Mouse (Mus musculus) heart, embryonic 10.5 days (tissue): ENCODE measurements around the gene Stk33. TPM values are rescaled to one million over a fixed set of nuclear protein-coding genes. Genes with fewer than 3 reads are reported as not detected.

Experiments
- DNase-seq: peaks from one replicate; pipeline ENCODE4 v3.0.0-alpha.2; 2017; ENCODE audit warnings: low spot score
- H3K27ac ChIP-seq: fragments of 300-500 bp; sonication (generic); 2 replicates; pipeline ENCODE4 v1.5.1; 2016; ENCODE audit warnings: mild to moderate bottlenecking
- H3K27me3 ChIP-seq: fragments of 300-500 bp; sonication (generic); 2 replicates; pipeline ENCODE4 v1.6.1; 2016; ENCODE audit warnings: mild to moderate bottlenecking; ENCODE audit not compliant: poor library complexity, insufficient read depth, severe bottlenecking
- H3K36me3 ChIP-seq: fragments of 300-500 bp; sonication (generic); 2 replicates; pipeline ENCODE4 v1.6.1; 2016; ENCODE audit warnings: mild to moderate bottlenecking, moderate library complexity
- H3K4me1 ChIP-seq: fragments of 300-500 bp; sonication (generic); 2 replicates; pipeline ENCODE4 v1.6.1; 2016; ENCODE audit warnings: mild to moderate bottlenecking
- H3K4me3 ChIP-seq: fragments of 300-500 bp; sonication (generic); 2 replicates; pipeline ENCODE4 v1.5.1; 2016; ENCODE audit warnings: mild to moderate bottlenecking, moderate library complexity
- H3K9me3 ChIP-seq: fragments of 300-500 bp; sonication (generic); 2 replicates; pipeline ENCODE4 v1.6.1; 2016; ENCODE audit warnings: mild to moderate bottlenecking, moderate library complexity
- WGBS: fragments of 180-500 bp; shearing (Covaris S2); methylation state at CpG from one replicate; pipeline ENCODE4 v1.1.7; 2016; 5-methylcytosine and 5-hydroxymethylcytosine counted together
- polyA plus RNA-seq: library from polyadenylated mRNA; unstranded; fragments of >200 nt; fragmentation: Nextera tagmentation; extraction: Ambion mirVana; gene quantifications from 2 replicates; pipeline ENCODE4 v1.2.1, GENCODE M21; 2016

Stk33 gene
- polyA plus RNA-seq: 0.24 TPM in 1 of 2 replicates, not detected in the other

DNA sequence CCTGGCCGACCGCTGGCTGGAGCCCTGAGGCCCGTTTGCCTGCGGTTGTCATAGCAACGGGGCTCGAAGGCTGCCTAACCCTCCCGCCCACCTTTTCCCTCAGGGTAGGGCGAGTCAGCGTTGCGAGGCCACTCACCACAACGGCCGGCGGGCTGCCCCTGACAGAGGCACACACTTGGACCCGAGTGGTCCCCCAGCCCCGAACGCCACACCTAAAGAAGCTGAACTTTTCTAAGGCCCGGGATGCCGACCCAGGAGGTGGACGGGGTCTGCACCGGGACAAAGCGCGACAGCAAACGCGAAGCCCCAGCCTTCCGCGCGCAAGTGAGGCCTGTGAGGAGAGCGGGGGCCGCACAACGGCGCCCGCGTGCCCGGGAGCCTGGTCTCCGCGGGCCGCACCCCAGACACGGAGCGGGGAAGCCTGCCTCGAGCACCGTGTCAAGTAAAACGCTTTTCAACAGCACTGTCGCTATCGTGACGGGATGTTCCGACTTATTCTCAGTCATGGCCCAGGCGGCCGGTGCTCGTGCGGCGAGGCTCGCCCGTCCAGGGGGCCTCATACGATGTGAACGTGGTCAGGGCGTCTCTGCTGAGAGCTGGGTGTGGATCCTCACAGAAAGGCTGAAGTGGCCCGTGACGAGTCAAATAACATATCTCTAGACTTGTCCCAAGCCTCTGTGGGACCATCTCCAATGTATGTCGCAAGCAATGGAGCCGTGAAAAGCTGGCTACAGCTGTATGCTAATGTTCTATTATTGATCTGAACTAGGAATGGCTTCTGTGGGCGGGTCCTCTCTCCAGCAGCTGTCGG lies at the start of gene Stk33:
Stk33 (minus strand) TSS at position 301 of the 811 bp plus-strand sequence.
- H3K27ac ChIP-seq: peak within 1 kb of the TSS; percentile 67
- H3K9me3 ChIP-seq: no peaks in the 10 kb centered on the region
- H3K36me3 ChIP-seq: no peaks in the 10 kb centered on the region
- DNase-seq: peak; percentile 79
- peaks cover 48% of the 10 kb centered on the region for H3K27me3 ChIP-seq
- peak within 1 kb of the TSS; percentile 65 for H3K4me3 ChIP-seq
- H3K4me1 ChIP-seq: peaks cover 11% of the 10 kb centered on the region
- 2% methylated on average over 62 of the region's 62 CpGs for WGBS

DNA sequence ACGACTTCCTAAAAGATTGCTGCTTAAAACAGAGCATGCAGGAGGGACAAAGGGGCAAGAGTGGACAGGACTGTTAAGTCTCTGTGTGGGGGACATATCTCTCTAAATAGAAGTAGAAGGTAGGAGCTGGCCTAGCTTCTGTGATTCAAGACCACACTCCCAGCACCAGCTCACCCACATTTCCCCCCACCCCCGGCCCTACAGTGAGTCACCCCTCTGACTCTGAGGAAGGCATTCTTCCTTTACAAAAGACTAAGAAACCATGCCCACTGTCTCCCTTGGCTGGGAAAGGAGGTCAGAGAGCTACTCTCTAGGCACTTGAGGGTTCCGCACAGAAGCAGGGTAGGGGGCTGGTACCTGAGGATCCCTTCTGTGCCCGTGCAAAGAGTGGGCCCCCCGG lies 45.3 kb upstream of the Stk33 start:
- no peaks in the 10 kb centered on the region for H3K9me3 ChIP-seq
- no peak overlapping the region for H3K4me3 ChIP-seq
- 67% methylated on average over 5 of the region's 5 CpGs for WGBS
- 0 out of 2 replicates have a peak, but pooled peaks cover 4% of the 10 kb centered on the region for H3K4me1 ChIP-seq
- no peak for DNase-seq
- no peaks in the 10 kb centered on the region for H3K36me3 ChIP-seq
- H3K27me3 ChIP-seq: 0 out of 2 replicates have a peak, but pooled peaks cover 3% of the 10 kb centered on the region
- no peak overlapping the region for H3K27ac ChIP-seq

DNA sequence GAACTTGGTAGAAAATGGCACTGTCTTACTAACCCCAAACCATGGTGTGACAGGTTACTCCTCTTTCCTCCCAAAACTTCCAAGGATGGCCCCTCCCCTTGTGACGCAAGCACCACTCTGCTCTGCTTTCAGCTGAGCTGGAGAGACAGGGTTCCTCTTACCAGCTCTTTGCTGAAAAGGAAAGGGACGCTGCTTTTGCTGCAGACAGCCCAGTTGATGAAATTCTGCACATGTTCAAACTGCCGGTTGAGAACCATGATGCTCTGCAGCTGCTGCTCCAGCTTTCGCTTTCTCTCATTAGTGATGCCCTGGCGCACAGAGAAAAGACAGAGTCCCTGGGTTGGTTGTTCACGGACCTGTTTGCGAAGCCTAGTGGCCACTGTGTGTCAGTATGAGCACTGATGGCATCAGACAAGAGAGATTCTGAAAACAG lies 41.9 kb upstream of the Stk33 start:
- Histone ChIP-seq H3K27me3 (0 out of 2 replicates have a peak, but pooled peaks cover 3% of the 10 kb centered on the region), H3K9me3 (no peaks in the 10 kb centered on the region), H3K4me3 (no peak overlapping the region), H3K36me3 (no peaks in the 10 kb centered on the region), H3K4me1 (0 out of 2 replicates have a peak, but pooled peaks cover 8% of the 10 kb centered on the region), H3K27ac (no peak overlapping the region)
- DNase-seq: no peak
- WGBS: 38% methylated on average over 7 of the region's 7 CpGs

DNA sequence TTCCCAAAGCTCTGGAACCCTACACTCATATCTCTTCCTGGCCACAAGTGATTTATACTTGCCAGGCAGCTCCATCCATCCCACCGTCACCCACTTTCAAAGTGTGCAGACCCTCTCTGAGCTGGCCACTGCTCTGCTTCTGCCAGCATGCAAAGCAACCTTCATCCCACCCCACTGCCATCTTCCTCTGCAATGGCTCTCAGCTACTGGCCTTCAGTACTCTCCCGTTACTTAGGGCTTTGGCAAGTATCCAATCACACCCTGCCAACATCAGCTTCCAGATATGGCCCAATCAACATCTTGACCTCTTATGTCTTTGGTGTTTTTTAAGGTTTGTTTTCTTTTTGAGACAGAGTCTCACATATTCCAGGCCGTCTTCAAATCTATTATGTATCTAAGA lies 39.0 kb upstream of the Stk33 start:
- WGBS: 54% methylated on average over 3 of the region's 3 CpGs
- Histone ChIP-seq H3K36me3 (no peaks in the 10 kb centered on the region), H3K27me3 (peaks cover 8% of the 10 kb centered on the region; the same call in 1 of the 2 replicates), H3K27ac (no peak overlapping the region), H3K9me3 (no peaks in the 10 kb centered on the region), H3K4me1 (0 out of 2 replicates have a peak, but pooled peaks cover 4% of the 10 kb centered on the region), H3K4me3 (no peak overlapping the region)
- DNase-seq: no peak

DNA sequence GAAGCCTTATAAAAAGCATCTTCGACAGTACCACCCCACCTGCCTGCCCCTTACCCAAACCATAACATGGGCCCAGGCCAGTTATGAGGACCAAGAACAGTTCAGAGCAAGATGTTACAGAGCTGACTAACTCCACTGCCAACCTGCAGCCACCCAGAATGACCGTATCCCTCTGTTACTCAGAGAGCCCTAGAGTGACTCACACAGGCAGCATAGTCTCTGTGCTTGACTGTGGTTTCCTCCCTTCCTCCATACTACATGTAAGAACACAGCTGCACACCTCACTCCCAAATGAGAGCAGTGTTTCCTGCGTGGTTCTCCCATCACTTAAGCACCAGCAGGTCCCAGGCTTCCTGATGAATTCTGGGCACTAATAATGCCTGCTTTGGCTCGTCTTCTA lies 31.8 kb upstream of the Stk33 start:
- no peak for DNase-seq
- Histone ChIP-seq H3K4me3 (no peak overlapping the region), H3K27me3 (peaks cover 8% of the 10 kb centered on the region; the same call in 1 of the 2 replicates), H3K27ac (no peak overlapping the region), H3K4me1 (peaks cover 13% of the 10 kb centered on the region; the same call in 1 of the 2 replicates), H3K36me3 (no peaks in the 10 kb centered on the region), H3K9me3 (no peaks in the 10 kb centered on the region)
- WGBS: 66% methylated on average over 4 of the region's 4 CpGs

DNA sequence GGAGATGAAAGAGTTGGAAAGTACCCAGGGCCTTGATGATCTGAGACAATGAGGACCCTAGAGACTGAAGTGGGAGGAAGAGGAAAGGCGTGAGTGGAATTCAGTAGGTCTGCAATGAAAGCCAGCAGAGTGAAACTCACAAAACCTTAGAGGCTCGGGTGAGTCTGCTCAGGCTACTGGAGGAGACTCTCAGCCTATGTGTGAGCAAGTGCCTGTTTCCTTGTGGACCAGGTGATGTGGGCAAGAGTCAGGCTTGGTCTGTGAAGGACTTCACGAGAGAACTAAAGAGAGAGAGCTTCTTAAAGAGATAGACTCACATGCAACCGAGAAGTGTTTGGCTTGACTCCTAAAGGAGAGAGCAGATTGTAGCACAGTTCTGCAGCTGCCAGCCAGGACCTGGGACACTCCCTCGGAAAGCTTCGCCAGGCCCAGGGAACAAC lies 29.4 kb upstream of the Stk33 start:
- H3K27me3 ChIP-seq: no peaks in the 10 kb centered on the region
- no peak overlapping the region for H3K27ac ChIP-seq
- H3K36me3 ChIP-seq: no peaks in the 10 kb centered on the region
- WGBS: 49% methylated on average over 6 of the region's 6 CpGs
- H3K9me3 ChIP-seq: no peaks in the 10 kb centered on the region
- no peak for DNase-seq
- peaks cover 13% of the 10 kb centered on the region; the same call in 1 of the 2 replicates for H3K4me1 ChIP-seq
- H3K4me3 ChIP-seq: no peak overlapping the region

DNA sequence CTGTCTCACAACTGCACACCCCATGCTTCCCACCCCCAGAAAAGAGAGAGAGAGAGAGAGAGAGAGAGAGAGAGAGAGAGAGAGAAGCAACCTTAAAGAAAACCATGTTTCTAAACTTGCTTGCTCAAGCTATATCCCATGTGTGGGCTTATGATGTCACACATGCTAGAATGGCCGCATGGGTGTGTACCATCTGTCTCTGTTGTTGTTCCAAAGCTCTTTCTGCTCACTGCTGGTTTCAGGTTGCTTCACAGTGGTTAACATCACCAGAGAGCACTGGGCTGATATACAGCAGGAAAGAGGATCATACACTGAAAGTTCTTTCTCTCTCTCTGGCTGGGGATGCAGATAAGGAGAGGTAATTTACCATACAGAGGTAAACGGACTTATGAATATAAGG lies 28.7 kb upstream of the Stk33 start:
- WGBS: 57% methylated on average over 2 of the region's 2 CpGs
- no peaks in the 10 kb centered on the region for H3K9me3 ChIP-seq
- no peak overlapping the region for H3K4me3 ChIP-seq
- H3K4me1 ChIP-seq: peaks cover 13% of the 10 kb centered on the region; the same call in 1 of the 2 replicates
- no peaks in the 10 kb centered on the region for H3K36me3 ChIP-seq
- no peak overlapping the region for H3K27ac ChIP-seq
- H3K27me3 ChIP-seq: no peaks in the 10 kb centered on the region
- DNase-seq: no peak

DNA sequence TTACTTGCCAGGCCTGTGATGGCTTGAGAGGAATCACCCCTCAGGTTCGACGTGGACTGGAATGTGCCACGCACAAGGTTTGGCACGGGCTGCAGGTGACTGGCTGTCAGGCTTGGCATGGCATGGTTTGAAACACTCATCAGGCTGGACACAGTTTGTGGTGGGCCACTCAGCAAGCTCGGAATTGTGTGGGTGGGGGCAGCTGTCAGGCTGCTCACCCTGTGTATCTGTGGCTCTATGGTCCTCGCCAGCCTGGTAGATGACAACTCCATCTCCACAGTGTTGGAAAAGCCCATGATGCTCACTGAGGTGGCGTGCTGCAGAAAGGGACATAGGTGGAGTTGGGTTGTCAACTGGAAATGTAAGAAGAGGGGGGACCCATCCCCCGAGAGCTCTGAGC lies 21.8 kb upstream of the Stk33 start:
- no peak overlapping the region for H3K4me3 ChIP-seq

DNA sequence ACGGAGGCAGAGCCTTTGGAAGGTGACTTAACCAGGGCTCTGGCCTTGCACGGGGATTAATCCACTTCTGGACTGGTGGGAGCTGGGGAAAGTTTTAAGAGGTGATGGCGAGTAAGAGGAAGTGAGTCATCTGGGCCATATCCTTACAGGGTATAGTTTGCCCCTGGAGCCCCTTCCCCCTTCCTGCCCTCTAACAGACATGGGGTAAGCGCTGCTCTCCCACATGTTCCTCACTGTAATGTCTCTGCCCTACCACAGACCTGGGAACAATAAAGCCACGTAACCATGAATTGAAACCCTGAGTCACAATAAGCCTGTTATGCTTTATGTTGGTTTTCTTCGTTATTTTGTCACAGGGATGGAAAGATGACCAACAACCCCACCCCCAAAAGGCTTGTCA lies 17.7 kb upstream of the Stk33 start:
- H3K9me3 ChIP-seq: no peaks in the 10 kb centered on the region
- DNase-seq: no peak
- 57% methylated on average over 6 of the region's 6 CpGs for WGBS
- H3K4me1 ChIP-seq: peaks cover 6% of the 10 kb centered on the region; the same call in 1 of the 2 replicates
- H3K27me3 ChIP-seq: peaks cover 9% of the 10 kb centered on the region; the same call in 1 of the 2 replicates
- H3K4me3 ChIP-seq: no peak overlapping the region
- no peak overlapping the region for H3K27ac ChIP-seq
- no peaks in the 10 kb centered on the region for H3K36me3 ChIP-seq

More for the DNA sequence above, 21.8 kb upstream of the Stk33 start:
- no peak for DNase-seq
- Histone ChIP-seq H3K36me3 (no peaks in the 10 kb centered on the region), H3K9me3 (no peaks in the 10 kb centered on the region), H3K27me3 (no peaks in the 10 kb centered on the region; the same call in 1 of the 2 replicates), H3K4me1 (peaks cover 6% of the 10 kb centered on the region; the same call in 1 of the 2 replicates), H3K27ac (no peak overlapping the region)
- 83% methylated on average over 8 of the region's 8 CpGs for WGBS

DNA sequence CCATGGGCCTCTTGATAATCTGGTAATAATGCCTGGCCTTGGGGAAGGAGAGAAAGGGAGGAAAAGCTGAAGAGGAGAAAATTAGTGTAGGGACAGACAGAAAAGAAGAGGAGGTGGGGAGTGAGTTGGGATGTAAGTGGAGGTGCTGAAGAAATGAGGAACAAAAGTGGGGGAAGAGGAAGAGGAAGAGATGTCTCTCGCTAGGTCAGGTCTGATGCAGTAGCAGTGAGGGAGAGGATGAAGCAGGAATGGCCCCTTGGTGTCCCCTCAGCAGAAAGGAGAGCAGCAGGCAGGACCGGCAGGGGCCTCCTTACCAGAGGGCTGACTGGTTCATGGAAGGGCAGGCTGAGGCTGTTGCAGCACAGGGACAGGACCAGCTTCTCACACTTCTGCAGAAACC lies 16.9 kb upstream of the Stk33 start:
- Histone ChIP-seq H3K36me3 (no peaks in the 10 kb centered on the region), H3K27me3 (peaks cover 9% of the 10 kb centered on the region; the same call in 1 of the 2 replicates), H3K9me3 (no peaks in the 10 kb centered on the region), H3K4me3 (no peak overlapping the region), H3K4me1 (peaks cover 6% of the 10 kb centered on the region; the same call in 1 of the 2 replicates), H3K27ac (no peak overlapping the region)
- 79% methylated on average over 2 of the region's 2 CpGs for WGBS
- no peak for DNase-seq

DNA sequence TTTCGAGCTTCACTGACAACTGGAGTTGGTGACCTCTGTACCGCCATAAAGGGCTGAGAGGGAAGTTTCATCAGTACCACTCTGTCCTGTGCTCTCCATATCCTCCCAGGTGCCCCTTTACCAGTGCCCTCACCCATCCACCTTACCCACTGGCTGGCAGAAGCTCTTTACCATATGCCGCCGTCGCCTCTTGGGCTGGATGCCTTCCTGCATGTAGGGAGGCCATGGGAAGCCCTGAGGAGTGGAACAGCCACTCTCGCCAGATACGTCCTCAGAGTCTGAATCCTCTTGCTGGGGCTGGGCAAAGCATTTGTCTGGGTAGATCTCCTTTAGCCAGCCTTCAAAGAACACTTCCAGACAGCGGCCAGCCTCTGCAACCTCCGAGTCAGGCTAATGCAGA lies 16.0 kb upstream of the Stk33 start:
- no peak overlapping the region for H3K4me3 ChIP-seq
- peaks cover 9% of the 10 kb centered on the region; the same call in 1 of the 2 replicates for H3K27me3 ChIP-seq
- H3K27ac ChIP-seq: no peak overlapping the region
- no peaks in the 10 kb centered on the region for H3K36me3 ChIP-seq
- H3K4me1 ChIP-seq: peaks cover 6% of the 10 kb centered on the region; the same call in 1 of the 2 replicates
- no peak for DNase-seq
- no peaks in the 10 kb centered on the region for H3K9me3 ChIP-seq
- WGBS: 90% methylated on average over 9 of the region's 9 CpGs

DNA sequence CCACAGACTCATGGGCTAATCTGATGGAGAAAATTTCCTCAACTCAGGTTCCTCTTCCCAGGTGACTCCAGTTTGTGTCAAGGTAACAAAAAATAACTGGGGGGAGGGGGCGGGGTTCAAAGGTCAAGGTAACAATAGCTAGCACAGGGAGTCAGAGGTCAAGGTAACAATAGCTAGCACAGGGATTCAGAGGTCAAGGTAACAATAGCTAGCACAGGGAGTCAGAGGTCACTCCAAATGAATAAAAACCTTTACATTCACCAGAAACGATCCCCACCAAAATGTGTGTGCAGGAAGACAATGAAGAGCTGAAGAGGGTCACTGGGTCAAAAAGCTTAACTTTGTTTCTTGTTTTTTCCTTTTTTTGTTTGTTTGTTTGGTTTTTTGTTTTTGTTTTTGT lies 9.2 kb upstream of the Stk33 start:
- Histone ChIP-seq H3K36me3 (no peaks in the 10 kb centered on the region), H3K4me1 (no peaks in the 10 kb centered on the region), H3K27me3 (peaks cover 4% of the 10 kb centered on the region; the same call in 1 of the 2 replicates), H3K27ac (no peak overlapping the region), H3K4me3 (no peak overlapping the region), H3K9me3 (no peaks in the 10 kb centered on the region)
- DNase-seq: no peak
- WGBS: 80% methylated on average over 2 of the region's 2 CpGs

DNA sequence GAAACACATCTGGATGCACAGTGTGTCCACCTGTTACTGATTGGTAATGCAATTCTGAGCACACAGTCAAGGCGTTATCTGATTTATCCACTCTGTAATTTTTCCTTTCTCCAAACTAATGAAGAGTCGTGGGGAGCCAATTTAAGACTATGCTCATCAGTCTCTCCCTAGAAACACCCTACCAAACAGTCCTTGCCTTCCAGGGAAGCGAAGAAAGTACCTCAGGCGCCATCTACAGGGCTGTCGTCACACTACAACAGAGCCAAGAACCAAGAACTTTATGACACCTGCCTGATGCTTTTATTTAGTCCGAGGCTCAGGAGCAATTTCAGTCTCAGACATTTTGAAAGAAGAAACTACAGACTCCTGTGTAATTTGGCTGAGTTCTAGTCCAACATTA lies 6.1 kb upstream of the Stk33 start:
- Histone ChIP-seq H3K9me3 (no peaks in the 10 kb centered on the region), H3K27ac (no peak overlapping the region), H3K36me3 (no peaks in the 10 kb centered on the region), H3K27me3 (peaks cover 14% of the 10 kb centered on the region), H3K4me3 (no peak overlapping the region), H3K4me1 (no peaks in the 10 kb centered on the region)
- no peak for DNase-seq
- WGBS: 14% methylated on average over 6 of the region's 6 CpGs
